Mouse (Mus musculus): ENCODE data around the gene Cdk19. TPM values are rescaled to one million over a fixed set of nuclear protein-coding genes. Genes with fewer than 3 reads are reported as not detected.
A peak's percentile ranks its signal among the peaks of the same experiment; 100 is the strongest.

Gene Cdk19
- total and polyA plus RNA-seq, 3 experiments, result 3.3 to 4.7 (median 4.0) TPM

DNA sequence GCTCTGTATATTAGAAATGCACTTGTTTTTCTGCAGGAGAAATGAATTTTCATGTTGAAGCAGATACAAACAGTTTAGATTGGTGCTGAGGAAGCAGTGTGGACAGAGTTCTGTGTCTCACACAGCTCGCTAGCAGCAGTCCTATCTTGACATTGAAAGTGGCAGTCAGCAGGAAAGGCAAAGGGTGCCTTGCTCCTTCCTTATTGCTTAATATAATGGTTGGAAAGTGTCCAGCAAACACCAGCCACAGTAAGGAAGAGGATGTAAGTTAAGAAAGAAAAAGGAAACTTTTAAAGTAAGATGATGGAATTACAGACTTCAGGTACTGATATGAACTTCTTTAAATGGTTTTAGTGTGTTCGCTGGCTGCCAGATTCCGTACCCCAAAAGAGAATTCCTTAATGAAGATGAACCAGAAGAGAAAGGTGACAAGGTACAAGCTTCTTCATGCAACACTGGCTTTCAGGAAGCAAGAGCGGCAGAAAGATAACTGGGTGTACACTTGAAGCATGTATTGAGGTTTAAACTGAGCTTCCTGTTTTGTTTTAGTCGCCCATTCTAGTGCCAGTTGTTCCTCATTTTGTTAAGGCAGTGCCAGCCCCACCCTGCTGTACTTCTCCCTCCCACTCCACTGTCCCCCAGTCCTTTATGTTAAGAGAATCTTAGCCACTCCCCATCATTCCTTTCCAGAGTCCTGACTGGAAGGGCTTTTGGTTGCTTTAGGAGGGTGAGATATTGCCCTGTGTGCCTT is 137.3 kb downstream of the Cdk19 start:
- no peak overlapping the region for H3K4me2 ChIP-seq (ENCODE audit: insufficient read depth, low read depth, poor library complexity, severe bottlenecking)
- H3K4me3 ChIP-seq (replicated peaks in 1 of 3; ENCODE audit: low read depth in 2 of 3, low read length in 2 of 3, poor library complexity in 1 of 3), result no peak overlapping the region
- dilution Hi-C loops (cut with MboI; ENCODE audit: extremely low pct_ligation_motif_present, extremely low pct_unique_long_range_greater_than_20kb, low sequenced_read_pairs) (no loop called here), in situ Hi-C loops (cut with MboI; ENCODE audit: low pct_ligation_motif_present, low pct_unique_long_range_greater_than_20kb, low sequenced_read_pairs) (no loop called here)
- peaks cover 0 to 26% of the 10 kb centered on the region in 2 experiments; a peak in 3 of 4 replicates for H3K4me1 ChIP-seq (ENCODE audit: control insufficient read depth in 1 of 2, insufficient read depth in 2 of 2)
- no peaks in the 10 kb centered on the region for H3K9me3 ChIP-seq (replicated peaks; ENCODE audit: low read length)
- peaks cover 6 to 28% of the 10 kb centered on the region in 2 experiments for H3K36me3 ChIP-seq (replicated peaks in 1 of 2; ENCODE audit: control insufficient read depth in 1 of 2, insufficient read depth in 1 of 2, low read length in 1 of 2)
- H3K9ac ChIP-seq (ENCODE audit: insufficient read depth, low read depth), result no peak overlapping the region
- no peak for TF ChIP-seq ZNF384 (IDR thresholded peaks at IDR 0.05; ENCODE audit: low read depth, low read length)
- TF ChIP-seq GABPA (IDR thresholded peaks at IDR 0.05; ENCODE audit: insufficient replicate concordance, low read depth, low read length), result no peak
- TF ChIP-seq CTCF (conservative IDR thresholded peaks at IDR 0.05 in 1 of 2, IDR thresholded peaks at IDR 0.05 in 1 of 2; ENCODE audit: low read depth in 2 of 2, low read length in 2 of 2), result no peak
- no peak for TF ChIP-seq SIN3A (IDR thresholded peaks at IDR 0.05; ENCODE audit: low read length)
- no peak for TF ChIP-seq HCFC1 (IDR thresholded peaks at IDR 0.05; ENCODE audit: low read depth, low read length)
- no peak for TF ChIP-seq BHLHE40 (IDR thresholded peaks at IDR 0.05; ENCODE audit: low read depth, low read length)
- DNase-seq (ENCODE audit: extremely low read depth), result peak; percentile 36
- H3K79me2 ChIP-seq (replicated peaks; ENCODE audit: control insufficient read depth, extremely low read depth, insufficient read depth, poor library complexity, severe bottlenecking), result no peaks in the 10 kb centered on the region
- no peaks in the 10 kb centered on the region for H3K27me3 ChIP-seq (replicated peaks)
- H3K27ac ChIP-seq (ENCODE audit: insufficient read depth, low read depth), result no peak overlapping the region

DNA sequence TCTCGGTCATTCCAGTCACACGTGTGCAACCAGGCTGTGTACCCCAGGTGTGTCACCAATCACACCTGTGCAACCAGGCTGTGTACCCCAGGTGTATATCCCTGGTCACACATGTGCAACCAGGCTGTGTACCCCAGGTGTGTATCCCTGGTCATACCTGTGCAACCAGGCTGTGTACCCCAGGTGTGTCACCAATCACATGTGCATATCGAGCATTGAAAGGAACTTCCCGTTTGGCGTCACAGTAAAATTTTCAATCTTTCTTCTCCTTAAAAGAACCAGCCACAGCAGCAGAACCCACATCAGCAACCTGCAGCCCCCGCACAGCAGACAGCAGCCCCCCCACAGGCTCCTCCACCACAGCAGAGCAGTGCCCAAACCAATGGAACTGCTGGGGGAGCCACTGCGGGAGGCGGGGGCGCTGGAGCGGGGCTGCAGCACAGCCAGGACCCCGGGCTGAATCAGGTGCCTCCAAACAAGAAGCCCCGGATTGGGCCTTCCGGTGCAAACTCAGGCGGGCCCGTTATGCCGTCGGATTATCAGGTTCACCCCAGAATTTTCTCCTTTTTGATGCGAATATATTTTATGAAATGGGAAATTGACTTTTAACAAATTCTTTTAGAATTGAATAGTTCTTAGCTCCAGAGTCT is 138.2 kb downstream of the Cdk19 start:
- dilution Hi-C loops (cut with MboI; ENCODE audit: extremely low pct_ligation_motif_present, extremely low pct_unique_long_range_greater_than_20kb, low sequenced_read_pairs) (no loop called here), in situ Hi-C loops (cut with MboI; ENCODE audit: low pct_ligation_motif_present, low pct_unique_long_range_greater_than_20kb, low sequenced_read_pairs) (no loop called here)
- Histone ChIP-seq H3K27ac (ENCODE audit: insufficient read depth, low read depth) (no peak overlapping the region), H3K9me3 (replicated peaks; ENCODE audit: low read length) (no peaks in the 10 kb centered on the region), H3K4me3 (replicated peaks in 1 of 3; ENCODE audit: low read depth in 2 of 3, low read length in 2 of 3, poor library complexity in 1 of 3) (no peak overlapping the region), H3K9ac (ENCODE audit: insufficient read depth, low read depth) (no peak overlapping the region), H3K27me3 (replicated peaks) (no peaks in the 10 kb centered on the region), H3K4me1 (ENCODE audit: control insufficient read depth in 1 of 2, insufficient read depth in 2 of 2) (peaks cover 0 to 26% of the 10 kb centered on the region in 2 experiments; a peak in 3 of 4 replicates), H3K79me2 (replicated peaks; ENCODE audit: control insufficient read depth, extremely low read depth, insufficient read depth, poor library complexity, severe bottlenecking) (no peaks in the 10 kb centered on the region), H3K36me3 (replicated peaks in 1 of 2; ENCODE audit: control insufficient read depth in 1 of 2, insufficient read depth in 1 of 2, low read length in 1 of 2) (peaks cover 6 to 25% of the 10 kb centered on the region in 2 experiments), H3K4me2 (ENCODE audit: insufficient read depth, low read depth, poor library complexity, severe bottlenecking) (no peak overlapping the region)
- DNase-seq (ENCODE audit: extremely low read depth), result no peak
- TF ChIP-seq SIN3A (IDR thresholded peaks at IDR 0.05; ENCODE audit: low read length), result no peak
- no peak for TF ChIP-seq NRF1 (IDR thresholded peaks at IDR 0.05; ENCODE audit: low read depth, low read length)
- TF ChIP-seq ELF1 (IDR thresholded peaks at IDR 0.05; ENCODE audit: low read depth, low read length), result no peak
- no peak for TF ChIP-seq EP300 (IDR thresholded peaks at IDR 0.05; ENCODE audit: low read length)
- TF ChIP-seq RAD21 (IDR thresholded peaks at IDR 0.05; ENCODE audit: low read depth, low read length), result no peak
- TF ChIP-seq MAFK (IDR thresholded peaks at IDR 0.05; ENCODE audit: insufficient replicate concordance, low read length), result no peak
- TF ChIP-seq TBP (conservative IDR thresholded peaks at IDR 0.05; ENCODE audit: low read depth, low read length), result no peak
- no peak for TF ChIP-seq USF2 (conservative IDR thresholded peaks at IDR 0.05; ENCODE audit: low read depth, low read length)
- no peak for TF ChIP-seq ZKSCAN1 (IDR thresholded peaks at IDR 0.05; ENCODE audit: borderline replicate concordance, low read depth, low read length)
- TF ChIP-seq E2F4 (IDR thresholded peaks at IDR 0.05; ENCODE audit: insufficient replicate concordance, low read depth, low read length), result no peak
- no peak for TF ChIP-seq ZNF384 (IDR thresholded peaks at IDR 0.05; ENCODE audit: low read depth, low read length)
- no peak for TF ChIP-seq HCFC1 (IDR thresholded peaks at IDR 0.05; ENCODE audit: low read depth, low read length)
- no peak for TF ChIP-seq ZMIZ1 (IDR thresholded peaks at IDR 0.05; ENCODE audit: low read depth, low read length)
- TF ChIP-seq SMC3 (IDR thresholded peaks at IDR 0.05; ENCODE audit: low read depth, low read length), result no peak
- no peak for TF ChIP-seq RCOR1 (conservative IDR thresholded peaks at IDR 0.05; ENCODE audit: low read depth, low read length)
- no peak for TF ChIP-seq NELFE (IDR thresholded peaks at IDR 0.05; ENCODE audit: low read depth, low read length)
- TF ChIP-seq USF1 (IDR thresholded peaks at IDR 0.05; ENCODE audit: low read depth, low read length), result no peak
- no peak for TF ChIP-seq MXI1 (IDR thresholded peaks at IDR 0.05; ENCODE audit: low read depth, low read length)
- TF ChIP-seq MEF2A (IDR thresholded peaks at IDR 0.05; ENCODE audit: borderline replicate concordance, low read depth, low read length), result no peak

Data from CH12.LX (cell line).